Mouse (Mus musculus): ENCODE results near the gene Inpp4b.

Inpp4b gene

DNA sequence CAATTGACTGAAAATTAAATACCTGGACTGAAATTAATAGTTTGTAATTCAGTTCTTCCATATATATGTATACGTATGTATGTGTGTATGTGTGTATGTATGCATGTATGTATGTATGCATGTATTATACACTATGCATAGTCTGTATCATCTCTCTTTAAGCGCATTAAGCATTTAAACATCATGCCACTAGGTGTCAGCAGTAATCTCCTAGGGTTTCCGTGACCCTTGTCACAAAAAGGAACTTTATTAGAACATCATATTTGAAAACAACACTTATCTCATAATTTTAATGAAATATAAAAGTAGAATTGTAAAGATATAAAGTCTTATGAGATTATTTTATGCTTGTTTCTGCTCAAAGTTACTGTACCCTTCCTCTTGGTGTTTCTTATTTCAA is 136.3 kb downstream of the Inpp4b start:
- peak; percentile 23 for DNase-seq

DNA sequence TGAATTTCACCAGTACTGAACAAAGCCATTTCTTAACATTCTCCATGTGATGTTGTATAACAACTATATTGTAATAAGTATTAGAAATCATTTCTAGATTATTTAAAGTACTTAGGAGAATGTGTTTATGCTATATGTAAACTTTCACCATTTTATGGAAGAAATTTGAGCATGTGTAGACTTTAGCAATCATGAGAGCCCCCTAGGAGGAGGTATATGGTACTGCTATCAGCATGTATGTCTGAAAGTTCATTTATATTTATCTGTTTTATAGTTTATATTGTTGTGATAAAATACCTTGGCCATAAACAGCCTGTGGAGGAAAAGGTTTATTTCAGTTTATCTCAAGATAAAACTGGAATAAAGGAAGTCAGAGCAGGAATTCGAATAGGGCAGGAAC is 141.5 kb downstream of the Inpp4b start:
- DNase-seq, result no peak

DNA sequence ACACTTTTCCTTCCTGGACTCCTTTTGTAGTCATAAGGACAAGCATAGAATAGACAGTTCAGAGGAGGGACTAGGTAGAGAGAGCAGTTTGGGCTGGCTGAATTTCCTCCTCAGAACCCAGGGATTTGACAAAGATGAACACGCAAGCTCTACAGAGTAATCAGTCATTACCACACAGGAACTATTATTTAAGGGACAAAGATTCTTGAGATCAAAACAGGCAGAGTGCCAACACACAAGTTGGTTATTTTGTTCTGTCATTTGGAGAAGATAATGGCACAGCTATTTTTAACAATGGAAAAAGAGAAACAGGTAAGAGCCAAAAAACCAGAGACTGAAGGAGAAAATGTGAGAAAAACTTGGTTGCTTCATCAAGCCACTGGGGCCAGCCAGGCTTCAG is 143.3 kb downstream of the Inpp4b start:
- DNase-seq, result peak; percentile 7

DNA sequence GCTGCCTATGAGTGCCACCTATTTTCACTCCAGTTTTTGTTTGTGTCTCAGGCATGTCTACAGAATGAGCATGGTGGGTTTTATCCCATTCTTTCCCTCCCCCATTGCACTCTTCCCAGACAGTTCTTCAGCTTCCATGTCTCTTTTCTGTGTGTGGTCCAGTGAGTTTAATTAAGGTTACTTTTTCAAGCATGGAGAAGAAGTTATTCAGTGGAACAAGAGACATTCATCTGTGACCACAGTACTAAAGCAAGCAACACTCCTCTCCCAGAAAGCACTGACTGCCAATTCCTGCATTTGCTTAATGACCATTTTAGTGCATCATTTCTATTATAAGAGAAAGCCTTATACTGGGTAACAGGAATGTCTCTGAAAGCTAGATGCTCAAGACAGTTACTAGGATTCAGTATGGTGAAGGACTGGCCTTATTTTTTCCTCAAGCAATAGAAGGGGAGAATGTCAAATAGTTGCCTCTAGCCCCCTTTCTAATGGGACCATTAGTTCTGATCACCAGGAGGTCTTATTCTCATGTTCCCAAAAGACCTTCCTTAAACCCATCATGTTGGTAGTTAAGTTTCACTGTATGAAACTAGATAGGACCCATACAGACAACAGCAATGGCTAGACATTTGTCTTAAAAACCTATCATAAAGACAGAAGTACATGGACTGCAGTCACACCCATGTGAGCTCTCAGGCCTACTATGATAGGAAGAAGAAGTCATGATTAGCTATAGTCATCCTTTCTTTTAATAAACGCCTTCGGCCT is 147.7 kb downstream of the Inpp4b start:
- DNase-seq, result no peak

DNA sequence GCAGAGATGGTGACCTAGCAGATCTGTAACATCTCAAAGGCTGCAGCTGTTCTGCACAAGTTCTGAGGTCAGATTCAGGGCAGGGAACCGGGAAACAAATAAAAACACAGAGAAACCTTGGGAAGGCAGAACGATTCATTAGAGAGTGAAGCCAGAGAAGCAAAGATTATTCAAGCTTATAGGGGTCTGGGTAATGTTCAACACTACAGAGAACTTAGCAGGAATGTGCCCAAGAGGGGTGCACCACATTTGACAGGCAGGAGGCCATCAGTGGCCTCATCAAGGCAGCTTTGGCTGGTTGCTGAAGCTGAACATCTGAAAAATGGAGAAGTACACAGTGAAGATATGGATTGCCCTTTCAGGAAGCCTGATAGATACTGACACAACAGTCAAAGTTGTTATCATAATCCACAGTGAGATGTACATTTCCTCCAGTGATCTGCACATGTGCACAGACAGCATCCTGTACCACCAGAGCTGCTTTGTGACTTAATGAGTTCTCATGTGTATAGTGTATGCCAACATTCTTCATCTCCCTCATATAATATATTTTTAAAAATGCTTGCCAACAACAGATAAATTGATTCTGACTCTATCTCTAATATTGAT is 148.8 kb downstream of the Inpp4b start:
- DNase-seq, result no peak

DNA sequence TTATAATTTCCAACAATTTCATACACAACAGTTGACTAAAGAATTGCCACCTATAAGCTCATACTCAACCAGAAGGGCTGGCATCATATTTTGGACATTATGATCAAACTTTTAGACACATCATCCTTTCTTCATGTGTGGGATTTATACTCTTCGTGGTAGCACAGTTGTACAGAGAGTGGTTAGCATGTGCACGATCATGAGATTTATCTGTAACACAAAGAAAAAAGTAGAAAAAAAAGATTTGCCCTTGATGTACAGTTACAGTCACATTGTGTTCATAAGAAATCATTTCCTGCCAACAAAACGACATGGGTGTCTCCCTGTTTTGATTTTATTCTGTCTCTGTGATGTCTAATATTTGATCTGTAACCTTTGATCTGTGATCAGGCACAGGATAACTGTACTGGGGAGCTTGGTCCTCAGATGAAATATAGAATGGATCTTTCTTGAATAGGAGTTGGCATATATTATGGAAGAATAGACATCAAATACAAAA is 149.4 kb downstream of the Inpp4b start:
- no peak for DNase-seq

- no peak for DNase-seq
Measured at GRCm38 (mm10) chr8:81494823-81495222, 152.5 kb downstream of the Inpp4b start.

DNA sequence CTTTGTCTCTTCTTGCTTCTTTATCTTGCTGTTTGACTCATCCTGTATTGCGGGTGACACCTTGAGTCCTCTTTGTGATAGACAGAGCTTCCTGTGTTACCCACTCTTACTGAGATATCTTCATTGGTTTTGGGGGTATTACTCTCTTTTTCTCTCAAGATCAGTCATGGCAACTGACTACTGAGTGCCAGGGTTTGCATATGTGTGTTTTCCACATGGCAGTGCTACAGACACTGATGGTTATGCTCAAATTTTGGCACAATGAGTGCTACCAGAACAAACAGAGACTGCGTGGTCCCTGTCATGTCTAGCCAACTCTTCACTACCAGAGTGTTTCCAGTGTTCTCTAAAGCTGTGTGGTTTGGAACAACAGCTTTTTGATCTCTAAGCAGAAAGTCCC is 155.3 kb downstream of the Inpp4b start:
- no peak for DNase-seq

DNA sequence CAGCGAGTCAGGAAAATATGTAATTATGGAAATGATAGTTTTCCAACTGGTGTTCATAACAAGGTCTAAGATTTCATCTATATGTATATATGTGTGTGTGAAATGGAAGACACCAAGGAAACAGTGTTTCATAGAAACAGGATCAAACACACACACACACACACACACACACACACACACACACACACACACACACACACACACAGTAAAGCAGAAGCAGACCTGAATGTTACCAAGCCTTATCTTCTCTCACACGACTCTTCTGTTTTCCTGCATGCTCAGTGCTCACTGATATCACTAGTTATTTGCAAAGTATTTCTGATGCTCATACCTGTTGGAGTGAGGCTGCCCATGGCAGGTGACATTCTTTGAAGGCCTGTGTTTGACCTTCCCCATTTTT is 159.9 kb downstream of the Inpp4b start:
- DNase-seq, result no peak

- no peak for DNase-seq
Measured at GRCm38 (mm10) chr8:81502982-81503381, 160.6 kb downstream of the Inpp4b start.

DNA sequence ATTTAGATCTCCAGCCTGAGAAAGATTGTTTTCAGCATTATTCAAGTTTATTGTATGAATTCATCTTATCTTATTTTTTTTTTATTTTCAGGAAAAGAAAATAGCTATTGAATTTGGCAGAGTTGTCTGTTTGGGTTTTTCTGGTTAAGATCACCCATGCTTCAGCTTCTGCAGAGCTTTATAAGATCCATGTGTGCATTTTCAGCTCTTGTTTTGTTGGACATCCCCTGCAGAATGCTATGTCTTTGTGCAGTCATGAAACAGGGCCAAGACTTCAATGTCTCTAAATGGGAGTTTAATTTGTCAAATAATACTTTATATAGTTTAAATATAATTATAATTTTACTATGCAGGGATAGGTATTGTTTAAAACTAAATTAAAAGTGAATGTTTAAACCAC is 170.5 kb downstream of the Inpp4b start:
- no peak for DNase-seq

- no peak for DNase-seq
Measured at GRCm38 (mm10) chr8:81514425-81514824, 172.1 kb downstream of the Inpp4b start.

GRCm38 (mm10) chr8:81522085-81522484 is 179.7 kb downstream of the Inpp4b start:
- no peak for DNase-seq

DNA sequence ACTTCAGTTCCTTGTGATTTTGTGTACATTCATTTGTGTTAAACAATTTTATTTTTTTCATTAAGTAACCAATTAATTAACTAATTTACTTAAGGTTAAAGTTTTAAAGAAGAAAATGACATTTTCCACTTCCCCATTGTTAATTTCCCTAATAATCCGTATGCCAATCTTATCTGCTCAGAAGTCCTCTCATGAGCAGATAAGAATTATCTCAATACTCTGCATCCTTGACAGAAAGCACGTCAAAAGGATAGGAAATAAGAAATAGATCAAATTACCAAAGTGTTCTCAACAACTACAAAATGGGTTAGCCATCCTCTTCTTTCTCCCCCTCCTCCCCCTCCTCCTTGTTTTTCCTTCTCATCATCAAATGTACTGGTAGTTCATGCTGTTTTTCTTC is 182.2 kb downstream of the Inpp4b start:
- DNase-seq, result no peak

GRCm38 (mm10) chr8:81527661-81528060 is 185.3 kb downstream of the Inpp4b start:
- DNase-seq, result no peak

GRCm38 (mm10) chr8:81538310-81538709 is 196.0 kb downstream of the Inpp4b start:
- no peak for DNase-seq

DNA sequence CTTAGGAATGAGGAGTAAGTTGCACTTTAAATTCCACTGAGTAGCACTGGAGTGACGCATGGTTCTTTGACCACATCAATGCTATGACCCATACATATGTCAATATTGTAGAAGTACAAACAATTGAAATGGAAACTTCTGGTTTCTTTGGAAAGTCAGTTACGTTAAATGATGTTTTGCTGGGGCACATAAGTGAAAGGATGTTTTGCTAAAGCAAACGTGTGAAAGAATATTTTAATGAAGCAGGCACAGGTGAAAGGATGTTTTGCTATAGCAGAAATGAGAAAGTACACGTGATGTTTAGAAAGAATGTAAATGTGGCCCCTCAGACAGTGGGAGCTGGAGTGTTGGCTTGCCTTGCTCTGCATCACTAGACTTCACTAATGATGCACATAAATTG is 216.2 kb downstream of the Inpp4b start:
- no peak for DNase-seq

DNA sequence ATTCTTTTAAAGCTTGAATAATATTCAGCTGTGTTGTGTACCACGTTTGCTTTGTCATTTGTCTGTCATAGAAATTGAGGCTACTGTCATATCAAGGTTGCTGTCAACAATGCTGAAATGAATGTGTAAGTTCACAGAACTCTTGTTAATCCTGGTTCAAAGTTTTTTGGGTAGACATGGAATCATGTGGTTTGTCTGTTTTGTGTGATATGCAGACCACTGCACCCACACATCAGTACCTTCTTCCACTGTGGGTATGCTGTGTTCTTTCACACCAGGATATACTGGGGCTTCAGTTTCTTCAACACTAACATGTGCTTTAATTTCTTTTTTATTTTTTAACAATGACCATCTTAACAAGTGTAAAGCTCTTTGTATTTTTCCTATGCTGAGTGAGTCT is 220.0 kb downstream of the Inpp4b start:
- no peak for DNase-seq

- no peak for DNase-seq
Measured at GRCm38 (mm10) chr8:81565484-81565883, 223.1 kb downstream of the Inpp4b start.

DNA sequence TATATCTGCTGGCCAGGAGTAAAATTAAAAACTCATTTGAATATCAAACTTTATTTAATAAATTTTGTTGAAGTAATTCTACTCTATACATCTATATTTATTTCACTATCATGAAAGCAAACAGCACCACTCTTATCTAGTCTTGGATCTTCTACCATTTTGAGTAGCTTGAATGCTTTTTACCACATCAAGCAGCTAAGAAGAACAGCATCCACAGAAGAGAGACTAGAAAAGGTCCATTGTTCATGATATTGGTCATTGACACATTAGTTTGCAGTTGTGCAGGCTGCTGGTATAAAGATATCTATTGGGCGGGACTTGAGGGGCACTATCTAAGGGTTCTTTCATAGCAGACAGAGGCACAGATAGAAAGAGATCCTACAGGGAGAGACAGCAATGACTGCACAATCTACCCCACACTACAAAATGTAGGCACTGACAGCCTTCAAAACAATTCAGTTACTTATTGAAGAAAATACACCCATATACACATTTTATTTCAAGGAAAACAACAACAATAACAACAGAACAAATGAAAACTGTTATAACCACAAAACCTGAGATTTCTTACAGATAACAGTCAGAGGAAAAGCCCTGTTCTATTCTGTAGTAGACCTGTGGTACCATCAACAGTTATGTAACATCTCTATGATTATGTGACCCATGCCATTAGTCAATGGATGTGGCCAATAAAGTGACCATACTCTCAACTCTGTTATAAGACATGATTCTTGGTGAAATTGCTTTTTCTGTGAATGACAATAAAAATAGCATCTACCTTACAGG is 230.2 kb downstream of the Inpp4b start:
- no peak for DNase-seq

DNA sequence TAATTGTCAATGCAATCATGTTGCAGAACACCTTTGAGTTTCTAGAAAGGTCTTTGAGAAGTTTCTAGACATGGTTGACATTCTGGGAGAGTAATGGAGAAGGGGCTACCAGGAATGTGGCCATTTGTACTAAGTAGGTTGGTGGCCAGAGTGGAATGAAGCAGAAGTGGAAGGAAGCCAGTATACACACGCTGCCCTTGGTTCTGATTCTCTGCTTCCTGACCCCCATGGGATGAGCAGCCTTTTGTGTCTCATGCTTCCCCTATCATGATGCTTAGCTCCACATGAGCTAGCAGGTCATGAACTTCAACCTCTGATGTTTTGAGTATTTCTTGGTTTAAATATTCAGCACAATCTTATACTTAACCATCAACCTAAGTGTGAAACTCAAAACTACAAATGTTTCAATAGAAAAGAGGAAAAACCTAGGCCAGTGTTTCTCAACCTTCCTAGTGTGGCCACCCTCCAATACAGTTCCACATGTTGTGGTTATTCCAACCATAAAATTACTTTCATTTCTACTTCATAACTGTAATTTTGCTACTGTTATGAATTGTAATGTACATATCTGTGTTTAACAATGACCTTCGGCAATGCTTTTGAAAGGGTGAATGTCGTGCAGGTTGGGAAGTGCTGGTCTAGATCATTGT is 233.0 kb downstream of the Inpp4b start:
- no peak for DNase-seq

- no peak for DNase-seq
Measured at GRCm38 (mm10) chr8:81578951-81579350, 236.6 kb downstream of the Inpp4b start.

- DNase-seq, result peak; percentile 65
Measured at GRCm38 (mm10) chr8:81581817-81582437, 239.6 kb downstream of the Inpp4b start.

Measured in kidney, postnatal 14 days (tissue).